Mouse (Mus musculus) cortical plate, adult 2 months (tissue): Measurements from ENCODE around the gene Ppp1r27.

Experiments
- CTCF ChIP-seq: fragments of 200-500 bp; IDR thresholded peaks from 2 replicates; pipeline ENCODE4 v1.5.1; 2011; ENCODE audit warnings: mild to moderate bottlenecking, control low read depth, low read length; ENCODE audit not compliant: insufficient read depth; ENCODE audit errors: extremely low read depth
- POLR2A ChIP-seq: fragments of 200-500 bp; IDR thresholded peaks from 2 replicates; pipeline ENCODE4 v1.6.1; 2011; ENCODE audit warnings: mild to moderate bottlenecking, low read length, control low read depth; ENCODE audit not compliant: insufficient read depth; ENCODE audit errors: extremely low read depth

GRCm38 (mm10) chr11:120576365-120576981 is 25.5 kb upstream of the Ppp1r27 start:
- TF ChIP-seq CTCF (no peak), POLR2A (no peak)
